Mouse (Mus musculus) urinary bladder, postnatal 0 days (tissue): ENCODE data around the gene Polr3c. TPM values are rescaled to one million over a fixed set of nuclear protein-coding genes. Genes with fewer than 3 reads are reported as not detected.

ENCODE experiments used
- polyA plus RNA-seq: library from polyadenylated mRNA; unstranded; fragments of >200 nt; fragmentation: Nextera tagmentation; extraction: Ambion mirVana; gene quantifications from 2 replicates; pipeline ENCODE4 v1.2.1, GENCODE M21; 2015

Polr3c gene
- polyA plus RNA-seq: 18.5 and 18.7 TPM in 2 replicates

GRCm38 (mm10) chr3:96727343-96727827 is at the start of gene Polr3c, which contains the start of gene Rnf115:
Polr3c (minus strand) TSS chr3:96727628.
Rnf115 (plus strand) TSS chr3:96727664.

GRCm38 (mm10) chr3:96707903-96708683 is 19.3 kb downstream of the Polr3c start, which contains the start of gene Nudt17:
Nudt17 (minus strand) TSS chr3:96708562.

DNA sequence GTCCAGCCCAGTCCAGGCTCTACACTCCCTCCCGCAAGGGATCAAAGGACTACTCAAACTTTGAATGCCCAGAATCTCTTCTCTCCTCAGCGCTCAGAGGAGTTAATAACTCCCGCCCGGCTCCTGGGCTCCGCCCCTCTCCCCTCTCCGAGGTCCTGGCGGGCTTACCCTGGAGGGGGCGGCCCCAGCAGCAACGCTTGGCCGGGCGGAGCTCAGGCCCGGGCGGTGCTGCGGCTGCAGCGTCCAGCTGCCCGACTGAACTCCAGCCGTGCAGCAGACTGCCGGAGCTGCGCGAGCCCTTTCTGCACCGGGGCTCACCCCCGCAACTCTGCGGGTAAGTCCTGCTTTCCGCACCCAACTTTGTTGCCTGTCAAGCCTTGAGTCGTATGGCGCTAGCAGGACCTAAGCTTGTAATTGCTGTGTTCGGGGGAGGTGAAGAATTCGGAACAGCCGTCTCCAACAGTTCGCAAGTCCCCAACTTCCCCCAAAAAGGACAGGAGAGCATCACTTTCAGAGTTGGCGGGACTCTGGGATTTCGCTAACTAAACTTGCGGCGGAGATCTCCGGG is 31.1 kb downstream of the Polr3c start, which contains the start of gene Pias3:
Pias3 (plus strand) TSS at position 187 of the 568 bp plus-strand sequence.

GRCm38 (mm10) chr3:96669727-96670468 is 57.5 kb downstream of the Polr3c start, which contains the start of gene Ankrd35:
Ankrd35 (plus strand) TSS chr3:96670131.

Other genes with a start within 250 kb of the Polr3c start
- gene Hfe2, start 202.5 kb downstream of the Polr3c start, polyA plus RNA-seq: not detected in 2 replicates
- gene Txnip, start 169.7 kb downstream of the Polr3c start, polyA plus RNA-seq: 237 and 293 TPM in 2 replicates
- gene Gm16253, start 150.6 kb downstream of the Polr3c start, polyA plus RNA-seq: 0.25 and 0.31 TPM in 2 replicates
- gene Polr3gl, start 133.4 kb downstream of the Polr3c start, polyA plus RNA-seq: 20.7 and 23.8 TPM in 2 replicates
- 0.61 and 0.71 TPM in 2 replicates for gene Ankrd34a, start 131.0 kb downstream of the Polr3c start, polyA plus RNA-seq
- gene Lix1l, start 126.5 kb downstream of the Polr3c start, polyA plus RNA-seq: 6.3 and 7.7 TPM in 2 replicates
- gene Rbm8a, start 97.7 kb downstream of the Polr3c start, polyA plus RNA-seq: 68.8 and 69.3 TPM in 2 replicates
- gene Pex11b, start 92.3 kb downstream of the Polr3c start, polyA plus RNA-seq: 36.2 and 38.5 TPM in 2 replicates
- gene Gm42957, start 92.2 kb downstream of the Polr3c start, polyA plus RNA-seq: 0.06 and 0.10 TPM in 2 replicates
- gene Itga10, start 82.0 kb downstream of the Polr3c start, polyA plus RNA-seq: 0.30 and 0.53 TPM in 2 replicates
- gene Ankrd35, start 57.5 kb downstream of the Polr3c start, polyA plus RNA-seq: 2.2 and 3.0 TPM in 2 replicates
- 36.1 and 36.9 TPM in 2 replicates for gene Pias3, start 31.2 kb downstream of the Polr3c start, polyA plus RNA-seq
- 5.9 and 6.1 TPM in 2 replicates for gene Nudt17, start 19.1 kb downstream of the Polr3c start, polyA plus RNA-seq
- 29.5 and 33.5 TPM in 2 replicates for gene Rnf115, start within 50 bp of the Polr3c start, polyA plus RNA-seq
- 0.36 and 0.53 TPM in 2 replicates for gene Pdzk1, start 101.7 kb upstream of the Polr3c start, polyA plus RNA-seq
- gene Cd160, start 101.7 kb upstream of the Polr3c start, polyA plus RNA-seq: not detected in 2 replicates
- 4.5 and 4.6 TPM in 2 replicates for gene Gja5, start 177.1 kb upstream of the Polr3c start, polyA plus RNA-seq
- 20.7 and 25.2 TPM in 2 replicates for gene Gpr89, start 177.7 kb upstream of the Polr3c start, polyA plus RNA-seq
- not detected in 2 replicates for gene Gja8, start 198.4 kb upstream of the Polr3c start, polyA plus RNA-seq